Mouse (Mus musculus) adrenal gland, postnatal 25 days (tissue): ENCODE results near the gene B3galt2. TPM values are rescaled to one million over a fixed set of nuclear protein-coding genes. Genes with fewer than 3 reads are reported as not detected.
A peak's percentile ranks its signal among the peaks of the same experiment; 100 is the strongest.
"Not testable (repeated sequence)": the region's sequence is repeated elsewhere in the genome, so short reads cannot be mapped to it uniquely, and the experiment has no call there.

Experiments used
- DNase-seq: peaks from one replicate; pipeline ENCODE4 v3.0.0; 2021; ENCODE audit warnings: mixed read lengths
- long read RNA-seq: library from polyadenylated mRNA; stranded (forward); transcript quantifications from one replicate; pipeline ENCODE4 v2.0.0, GENCODE M21; 2021
- total RNA-seq: library from RNA; stranded (reverse); gene quantifications from 2 replicates; pipeline ENCODE4 v1.2.3, GENCODE M21; 2021

B3galt2 gene
- total RNA-seq, result 4.4 and 4.6 TPM in 2 replicates
- long read RNA-seq, full-length matches to known transcripts, result 9 of 13 reads
- long read RNA-seq, partial matches to known transcripts, result 0 of 13 reads
- long read RNA-seq, other reads (novel, unspliced or antisense), result 4 of 13 reads

DNA sequence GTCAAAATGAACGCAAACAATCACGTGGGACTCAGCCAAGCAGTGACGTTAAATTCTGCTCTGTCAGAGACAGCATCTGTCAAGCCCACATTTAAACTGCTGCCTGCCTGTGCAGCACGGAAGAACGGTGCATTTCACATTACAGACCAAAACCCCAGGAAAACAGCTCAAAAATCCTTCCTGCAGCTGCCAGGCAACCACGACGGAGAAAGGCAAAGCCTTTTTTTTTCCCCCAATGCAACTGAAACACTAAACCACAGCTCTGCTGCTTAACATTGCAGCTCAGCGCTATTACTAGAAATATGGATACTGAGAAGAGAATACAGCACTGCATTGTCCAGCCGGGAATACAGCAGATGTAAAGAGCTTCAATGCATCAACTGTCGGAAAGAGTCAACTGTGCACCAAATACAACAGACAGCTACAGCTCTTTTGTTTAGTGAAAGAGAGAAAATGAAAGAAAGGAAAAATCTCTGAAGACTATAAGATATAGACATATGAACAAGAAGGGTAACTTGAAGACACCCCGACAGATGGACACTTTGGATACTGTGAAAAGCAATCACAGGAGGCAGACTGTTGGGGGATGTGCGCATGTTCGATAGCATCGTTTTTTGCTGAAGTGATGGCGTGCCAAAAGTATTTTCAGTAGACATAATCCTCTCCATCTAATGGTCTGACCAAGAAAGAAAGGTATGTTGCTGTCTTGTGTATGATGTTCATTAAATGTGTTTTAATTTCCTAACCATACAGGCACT, at the start of gene B3galt2:
B3galt2 (plus strand) TSS at position 15 of the 758 bp plus-strand sequence.
- DNase-seq, result peak; percentile 24

DNA sequence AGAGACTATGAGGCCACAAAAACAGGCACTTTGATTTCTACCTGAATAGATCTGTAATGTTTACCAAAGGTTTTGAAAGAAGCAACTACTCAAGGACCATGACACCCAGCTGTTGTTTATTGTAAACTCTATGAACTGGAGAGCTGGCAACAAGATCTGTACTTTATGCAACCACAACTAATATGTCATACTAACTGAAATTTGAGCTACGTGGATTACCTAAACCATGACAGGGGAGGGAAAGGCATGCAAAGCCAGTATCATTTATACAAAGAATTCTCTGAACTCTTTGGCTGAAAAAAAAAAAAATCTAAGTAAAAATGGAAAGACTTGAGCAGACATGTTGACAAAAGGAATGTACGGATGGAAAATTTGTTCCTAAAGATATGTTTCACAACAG, 43.6 kb upstream of the B3galt2 start:
- DNase-seq, result no peak

DNA sequence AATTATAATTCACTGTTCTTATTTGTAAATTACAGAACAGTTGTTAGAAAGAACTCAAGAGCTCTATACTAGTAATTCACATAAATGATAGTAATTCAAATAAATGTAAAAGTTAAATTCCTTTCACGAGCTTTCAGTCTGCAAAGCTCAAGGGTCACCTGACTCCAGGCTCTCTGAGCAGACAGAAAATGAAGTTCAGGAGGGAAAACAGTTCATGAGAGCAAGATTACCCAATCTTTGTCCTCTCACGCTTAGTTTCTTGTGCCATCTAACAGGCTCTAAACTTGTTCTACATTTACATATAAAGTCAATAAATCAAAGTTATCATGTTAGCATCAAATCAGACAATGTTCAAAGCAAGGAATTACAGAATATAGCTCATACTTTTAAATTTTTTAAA, 31.6 kb upstream of the B3galt2 start:
- no peak for DNase-seq

DNA sequence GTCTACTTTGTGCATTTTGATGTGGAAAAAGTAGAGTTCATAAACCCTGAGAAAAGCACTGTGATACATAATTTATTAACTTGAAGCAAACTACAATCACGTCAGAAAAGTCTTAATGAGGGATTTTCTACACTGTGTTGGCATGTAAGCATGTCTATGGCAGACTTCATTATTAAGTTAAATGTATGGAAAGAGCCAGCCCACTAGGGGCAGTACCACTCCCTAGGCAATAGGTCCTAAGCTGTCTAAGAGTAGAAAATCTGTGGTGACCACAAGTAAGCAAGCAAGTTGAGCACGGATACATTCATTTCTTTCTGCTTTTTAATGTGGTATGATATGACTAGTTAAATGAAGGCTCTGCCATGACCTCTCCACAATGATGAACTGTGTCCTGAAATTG, 27.6 kb upstream of the B3galt2 start:
- DNase-seq, result no peak

DNA sequence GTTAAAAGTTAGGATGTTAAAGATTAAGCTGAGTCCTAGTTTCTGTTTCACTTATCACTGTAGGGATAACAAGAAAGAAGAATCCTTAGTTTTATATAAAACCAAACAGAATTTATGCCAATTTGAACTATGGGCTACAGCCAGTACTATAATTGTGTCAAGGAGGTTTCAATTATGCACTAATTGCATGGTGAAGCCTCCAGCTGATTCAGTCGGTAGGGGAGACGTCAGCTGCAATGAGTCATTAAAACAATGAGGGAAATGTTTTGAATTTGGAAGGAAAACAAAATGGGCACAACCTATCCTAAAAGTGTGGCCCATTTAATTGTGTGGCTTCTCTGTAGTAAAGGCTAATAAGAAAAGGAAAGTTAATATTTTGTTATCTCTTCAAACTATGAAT, 20.7 kb upstream of the B3galt2 start:
- no peak for DNase-seq

DNA sequence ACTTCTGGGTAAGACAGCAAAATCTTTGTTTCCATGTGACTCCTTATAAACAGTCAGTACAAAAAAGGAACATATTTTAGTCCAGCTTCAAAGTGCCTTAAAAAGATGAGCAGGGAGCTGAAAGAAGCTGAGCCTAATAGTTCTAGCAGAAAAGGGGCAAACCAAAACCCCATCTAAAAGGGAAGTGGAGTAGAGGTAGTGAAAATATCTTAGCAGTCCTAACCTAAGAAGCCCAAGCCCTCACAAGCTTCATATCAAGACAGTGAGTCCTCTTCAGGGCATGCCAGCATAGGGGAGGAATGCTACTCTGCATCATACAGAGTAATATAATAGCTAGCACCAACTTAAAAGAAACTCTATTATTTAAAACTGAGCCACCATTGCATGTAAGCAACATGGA, 18.5 kb upstream of the B3galt2 start:
- no peak for DNase-seq

DNA sequence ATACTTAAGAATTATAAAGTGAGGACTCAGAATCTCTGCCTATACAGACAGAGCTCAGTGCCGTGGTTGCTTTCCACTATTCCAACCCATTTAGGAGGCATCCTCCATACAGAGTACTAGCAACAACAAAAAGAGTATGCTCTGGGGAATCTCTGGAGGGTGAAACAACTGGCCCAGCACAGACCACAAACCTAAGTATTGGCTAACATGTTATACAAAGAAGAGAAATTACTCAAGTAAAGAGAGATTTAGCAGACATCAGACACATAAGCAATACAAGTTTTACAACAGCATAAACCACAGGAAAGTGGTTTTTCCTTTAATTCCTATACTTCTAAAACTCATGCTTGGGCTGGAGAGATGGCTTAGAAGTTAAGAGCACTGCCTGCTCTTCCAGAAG, 17.8 kb upstream of the B3galt2 start:
- DNase-seq, result no peak

DNA sequence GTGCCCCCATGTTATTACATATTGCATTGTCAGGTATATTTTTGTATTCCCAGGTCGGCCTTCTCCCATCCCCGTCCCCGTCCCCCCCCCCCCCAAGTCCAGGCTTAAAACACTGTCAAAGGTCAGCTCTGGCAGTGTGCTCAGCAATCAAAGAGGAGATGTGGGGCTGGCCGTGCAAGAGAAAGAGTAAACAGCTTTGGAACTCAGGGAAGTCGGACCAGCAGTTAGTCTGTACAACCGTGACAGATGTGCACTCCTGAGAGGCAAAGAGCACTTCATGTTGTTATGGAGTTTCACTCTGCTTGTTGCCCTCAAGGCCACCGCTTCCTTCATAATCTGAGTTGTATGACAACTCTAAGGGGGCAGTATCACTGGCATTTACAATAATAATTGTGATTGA, 9.1 kb upstream of the B3galt2 start:
- DNase-seq, result no peak

DNA sequence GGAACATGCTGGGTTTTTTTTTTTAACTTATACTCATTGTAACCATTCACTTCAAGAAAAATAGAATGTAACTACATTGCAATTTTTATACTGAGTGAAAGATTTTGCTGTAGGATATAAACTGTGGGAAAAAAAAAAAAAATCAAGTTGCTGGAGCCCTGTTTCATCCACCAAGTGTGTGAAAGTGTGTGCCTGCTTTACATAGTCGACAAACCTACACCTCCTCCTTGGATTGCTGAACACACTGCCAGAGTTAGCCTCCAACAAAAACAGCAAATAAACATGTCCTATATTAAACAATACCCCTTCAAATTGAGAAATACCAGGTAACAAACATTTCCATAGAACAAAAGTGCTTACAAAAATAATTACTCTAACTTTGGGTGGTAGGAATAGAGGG, 8.1 kb upstream of the B3galt2 start:
- no peak for DNase-seq

DNA sequence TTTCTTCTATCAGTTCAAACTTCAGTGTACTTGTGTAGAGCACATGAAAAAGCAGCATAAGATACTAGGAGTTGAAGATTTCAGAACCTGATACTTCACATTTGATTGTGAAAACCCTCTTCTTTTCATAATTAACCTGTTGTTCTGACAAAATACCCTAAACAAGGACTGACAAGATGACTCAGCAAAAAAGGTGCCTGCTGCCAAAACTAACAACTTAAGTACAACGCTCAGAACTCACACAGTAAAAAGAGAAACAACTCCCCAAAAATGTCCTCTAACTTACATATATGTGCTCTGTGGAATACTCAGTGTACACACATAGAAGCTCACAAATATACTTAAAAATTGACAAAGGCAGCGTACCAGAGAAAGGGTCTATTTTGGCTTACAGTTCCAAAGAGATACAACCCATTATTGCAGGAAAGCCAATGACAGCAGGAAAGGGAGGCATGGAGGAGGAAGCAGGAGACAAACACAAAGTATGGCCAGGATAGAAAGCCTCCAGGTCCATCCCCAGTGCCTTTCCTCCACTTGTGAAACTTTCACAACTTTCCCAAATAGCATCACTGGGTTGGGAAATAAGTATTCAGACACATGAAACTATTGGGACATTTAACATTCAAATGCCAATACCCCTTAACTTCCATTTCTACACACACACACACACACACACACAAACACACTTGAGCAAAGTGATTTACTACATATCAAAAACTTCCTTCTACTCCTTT, 7.4 kb upstream of the B3galt2 start:
- DNase-seq, result no peak

DNA sequence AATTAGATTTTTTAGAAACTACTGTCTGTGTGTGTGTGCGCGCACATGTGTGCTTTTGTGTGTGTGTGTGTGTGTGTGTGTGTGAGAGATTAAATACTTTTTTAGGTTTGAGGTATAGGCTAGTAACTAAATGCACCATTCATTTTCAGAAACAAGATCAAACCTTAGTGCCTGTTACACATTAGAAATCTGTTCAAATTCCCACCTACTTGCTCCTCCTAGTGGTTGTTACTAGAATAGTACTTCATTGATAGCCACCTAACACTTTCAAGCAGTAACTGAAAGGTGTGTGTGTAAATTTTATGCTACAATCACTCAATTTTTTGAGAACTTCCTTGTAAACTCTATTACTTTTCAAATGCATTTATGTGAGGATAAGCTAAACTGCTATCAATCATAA, 3.8 kb downstream of the B3galt2 start:
- no peak for DNase-seq

DNA sequence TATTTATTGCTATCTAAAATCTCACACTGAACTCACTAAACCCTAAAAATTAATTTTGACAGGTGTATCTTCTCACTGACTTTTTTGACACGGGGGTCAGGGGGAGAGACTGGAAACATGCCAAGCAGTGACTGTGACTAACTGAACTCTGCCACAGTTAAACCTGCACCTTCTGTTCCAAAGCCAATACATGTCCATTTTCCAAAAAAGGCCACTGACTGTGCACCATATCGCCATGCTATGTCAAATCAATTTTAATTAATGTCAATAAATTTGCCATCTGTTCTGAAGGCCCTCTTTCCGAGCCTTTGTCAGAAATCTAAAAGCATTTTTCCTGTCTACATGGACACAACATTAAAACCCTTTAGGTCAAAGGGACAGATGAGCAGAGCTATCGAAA, 4.9 kb downstream of the B3galt2 start:
- DNase-seq, result no peak

DNA sequence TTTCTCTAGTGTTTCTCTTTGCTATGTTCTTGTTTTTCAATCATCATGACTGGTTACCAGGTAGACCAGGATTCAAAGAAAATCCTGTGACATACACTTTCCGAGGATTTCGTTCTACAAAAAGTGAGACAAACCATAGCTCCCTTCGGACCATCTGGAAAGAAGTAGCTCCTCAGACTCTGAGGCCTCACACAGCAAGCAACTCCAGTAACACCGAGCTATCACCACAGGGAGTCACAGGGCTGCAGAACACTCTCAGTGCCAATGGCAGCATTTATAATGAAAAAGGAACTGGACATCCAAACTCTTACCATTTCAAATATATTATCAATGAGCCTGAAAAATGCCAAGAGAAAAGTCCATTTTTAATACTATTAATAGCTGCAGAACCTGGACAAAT, 5.8 kb downstream of the B3galt2 start:
- DNase-seq, result no peak

DNA sequence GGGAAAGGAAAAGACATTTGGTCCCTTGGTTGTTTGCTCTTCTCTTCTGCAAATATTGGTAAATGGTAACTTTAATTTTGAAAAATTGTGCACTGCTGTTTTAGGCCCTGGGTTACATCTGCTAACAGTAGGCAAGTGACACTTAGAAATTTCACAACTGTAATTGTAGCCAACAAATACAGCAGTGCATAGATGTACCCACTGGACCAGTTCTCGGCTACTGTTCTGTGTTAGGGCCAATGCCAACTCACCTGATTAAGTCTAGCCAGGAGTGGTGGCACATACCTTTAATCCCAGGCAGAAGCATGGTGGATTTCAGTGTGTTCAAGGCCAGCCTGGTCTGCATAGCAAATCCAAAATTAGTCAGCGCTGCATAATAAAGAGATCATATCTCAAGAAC, 9.9 kb downstream of the B3galt2 start:
- DNase-seq, result no peak

DNA sequence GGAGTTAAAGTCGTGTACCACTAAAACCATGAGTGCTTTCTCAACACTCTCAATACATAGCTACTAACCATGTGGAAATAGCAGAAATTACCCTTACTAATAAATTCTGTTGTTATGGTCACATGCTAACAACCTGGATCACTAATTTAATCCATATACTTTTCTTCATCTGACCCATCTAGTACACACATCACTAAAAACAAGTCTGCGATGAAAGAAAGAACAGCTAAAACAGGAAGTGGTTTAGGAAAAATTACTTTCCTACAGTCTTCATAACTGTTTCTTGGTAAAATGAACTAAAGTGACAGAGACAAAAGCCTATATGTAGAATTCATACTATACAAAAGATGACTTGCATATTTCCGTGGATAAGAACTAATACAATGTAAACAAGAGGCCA, 13.2 kb downstream of the B3galt2 start:
- no peak for DNase-seq

DNA sequence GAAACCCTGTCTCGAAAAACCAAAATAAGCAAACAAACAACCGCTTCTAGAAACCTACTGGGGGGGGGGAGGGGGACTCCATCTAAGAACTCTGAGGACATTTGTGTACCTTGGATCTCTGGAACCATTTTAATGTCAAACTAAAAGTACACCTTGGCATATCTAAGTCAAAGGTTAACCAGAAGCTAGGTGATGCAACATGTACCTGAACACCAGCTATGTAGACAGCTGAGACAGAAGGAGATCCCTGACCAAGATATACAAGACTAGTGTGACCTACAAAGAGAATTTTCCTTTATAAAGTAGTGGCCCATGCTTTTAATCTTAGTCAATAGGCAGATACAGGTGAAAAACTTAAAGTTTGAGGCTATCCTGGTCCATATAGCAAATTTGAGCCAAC, 22.7 kb downstream of the B3galt2 start:
- no peak for DNase-seq

DNA sequence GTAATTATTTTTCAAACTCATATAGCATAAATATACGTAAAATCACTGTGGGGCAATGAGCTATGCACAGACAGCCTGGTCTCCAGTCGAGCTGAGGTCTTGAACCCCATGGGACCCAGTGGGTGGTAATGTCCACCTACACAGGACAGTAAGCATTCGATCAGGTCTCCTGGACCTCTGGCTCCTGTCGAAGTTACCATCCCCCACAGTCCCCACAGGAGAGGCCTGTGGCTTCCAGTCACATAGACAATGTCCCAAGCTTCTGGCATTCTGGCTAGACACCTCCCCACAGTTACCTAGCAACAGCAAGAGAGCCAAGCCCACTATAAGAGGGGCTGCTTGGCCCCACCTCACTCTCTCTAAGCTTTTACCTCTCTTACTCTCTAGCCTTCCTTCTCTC, 24.3 kb downstream of the B3galt2 start:
- not testable (repeated sequence) for DNase-seq

DNA sequence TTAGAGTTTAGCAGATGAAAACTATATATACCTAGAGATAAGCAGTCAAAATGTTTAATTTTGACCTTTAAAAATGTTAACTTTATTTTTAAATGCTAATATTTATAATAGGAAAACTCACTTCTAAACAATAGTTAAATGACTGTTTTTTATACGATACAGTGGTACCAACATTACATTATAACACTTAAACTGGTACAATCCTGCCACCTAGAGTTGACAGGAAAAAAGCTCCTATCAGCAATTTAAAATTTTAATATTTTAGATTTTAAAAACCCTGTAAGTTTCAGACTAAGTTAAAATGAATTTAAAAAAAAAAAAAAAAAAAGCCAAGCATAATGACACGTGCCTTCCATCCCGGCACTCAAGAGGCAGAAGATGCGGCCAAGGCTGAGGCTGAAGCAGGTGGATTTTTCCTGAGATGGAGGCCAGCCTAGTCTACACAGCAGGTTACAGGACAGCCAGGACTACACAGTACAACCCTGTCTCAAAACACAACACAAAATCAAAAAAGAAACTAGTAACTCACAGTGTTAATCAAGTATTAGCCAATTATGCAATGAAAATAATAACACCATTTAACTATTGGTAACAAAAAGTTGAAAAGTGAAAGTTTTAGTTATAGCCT, 35.4 kb downstream of the B3galt2 start:
- DNase-seq, result no peak

DNA sequence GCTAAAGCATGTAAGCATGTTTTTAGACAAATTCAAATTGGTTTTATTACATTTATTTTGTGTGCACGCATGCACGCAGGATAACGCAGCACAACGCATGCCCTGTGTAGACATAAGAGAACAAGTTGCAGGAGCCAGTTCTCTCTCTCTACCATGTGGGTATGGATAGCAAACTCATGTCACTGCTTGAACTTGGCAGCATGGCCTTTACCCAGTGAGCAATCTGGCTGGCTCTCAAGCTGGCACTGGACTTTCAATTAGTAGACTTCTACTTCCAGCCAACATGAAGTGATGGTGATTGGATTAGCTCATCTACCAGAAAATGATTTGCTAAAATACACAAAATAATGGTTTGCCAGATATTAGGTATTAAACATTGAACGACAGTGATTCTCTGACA, 40.6 kb downstream of the B3galt2 start:
- DNase-seq, result peak; percentile 43

DNA sequence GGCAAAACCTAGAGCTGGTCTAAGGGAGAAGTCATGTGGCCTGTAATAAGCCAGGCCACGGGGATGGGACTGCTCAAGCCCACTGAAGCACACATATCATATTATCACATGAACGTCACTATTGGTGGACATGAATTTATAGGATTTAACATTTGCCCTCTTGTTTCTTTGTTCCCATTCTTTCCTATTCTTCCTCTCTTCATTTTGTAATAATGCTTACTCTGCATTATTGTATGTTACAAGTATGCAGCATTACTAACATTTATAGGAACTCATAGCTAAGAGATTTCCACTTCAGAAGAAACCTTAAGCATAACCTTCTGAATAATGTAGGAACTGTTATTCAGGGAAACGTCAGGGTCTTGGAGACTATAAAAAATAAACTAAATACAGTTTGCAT, 44.4 kb downstream of the B3galt2 start:
- no peak for DNase-seq

DNA sequence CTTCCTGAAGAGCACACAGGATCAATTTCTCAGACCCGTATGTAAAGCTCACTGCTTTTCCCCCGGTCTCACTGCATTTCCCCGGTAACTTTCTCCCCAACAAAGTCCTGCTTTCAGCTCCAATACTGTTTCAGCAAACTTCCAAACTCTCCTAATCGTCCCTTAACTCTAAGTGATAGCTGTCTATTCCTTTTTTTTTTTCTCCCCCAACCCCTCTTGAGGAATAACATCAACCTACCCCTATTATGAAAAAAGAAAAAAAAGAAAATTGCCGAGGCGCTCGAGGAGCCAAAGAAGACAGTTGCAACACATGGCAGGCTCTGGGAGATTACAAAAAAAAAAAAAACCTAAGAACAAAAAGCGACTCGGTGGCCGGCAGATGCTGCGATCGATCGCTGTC, 61.3 kb downstream of the B3galt2 start:
- no peak for DNase-seq

DNA sequence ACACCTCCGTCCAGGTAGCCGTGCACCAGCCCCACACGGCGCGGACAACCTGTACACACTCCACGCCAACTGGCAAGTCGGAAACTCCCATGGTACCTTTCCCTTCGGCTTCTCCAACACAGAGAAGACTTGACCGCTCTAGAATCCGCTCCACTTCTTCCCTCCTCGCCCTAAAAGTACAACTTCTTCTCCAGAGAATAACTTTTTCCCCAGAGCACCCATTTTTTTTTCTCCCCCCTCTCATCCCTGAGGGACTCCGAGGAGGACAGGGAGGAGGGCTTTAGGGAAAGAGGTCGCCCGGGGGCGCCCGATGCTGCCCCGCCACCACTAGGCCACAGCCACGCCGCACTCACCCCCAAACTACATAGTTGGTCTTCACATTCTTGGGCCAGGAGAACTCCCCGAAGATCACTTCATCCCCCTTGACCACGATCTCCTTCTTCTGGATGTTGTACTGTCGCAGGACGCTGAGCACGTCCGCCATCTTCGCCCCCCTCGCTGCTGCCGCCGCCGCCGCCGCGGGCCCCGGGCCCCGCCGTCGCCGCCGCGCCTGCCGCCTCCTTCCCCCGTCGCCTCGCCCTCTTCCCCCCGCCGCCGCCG, 61.8 kb downstream of the B3galt2 start:
- peak; percentile 3 for DNase-seq

DNA sequence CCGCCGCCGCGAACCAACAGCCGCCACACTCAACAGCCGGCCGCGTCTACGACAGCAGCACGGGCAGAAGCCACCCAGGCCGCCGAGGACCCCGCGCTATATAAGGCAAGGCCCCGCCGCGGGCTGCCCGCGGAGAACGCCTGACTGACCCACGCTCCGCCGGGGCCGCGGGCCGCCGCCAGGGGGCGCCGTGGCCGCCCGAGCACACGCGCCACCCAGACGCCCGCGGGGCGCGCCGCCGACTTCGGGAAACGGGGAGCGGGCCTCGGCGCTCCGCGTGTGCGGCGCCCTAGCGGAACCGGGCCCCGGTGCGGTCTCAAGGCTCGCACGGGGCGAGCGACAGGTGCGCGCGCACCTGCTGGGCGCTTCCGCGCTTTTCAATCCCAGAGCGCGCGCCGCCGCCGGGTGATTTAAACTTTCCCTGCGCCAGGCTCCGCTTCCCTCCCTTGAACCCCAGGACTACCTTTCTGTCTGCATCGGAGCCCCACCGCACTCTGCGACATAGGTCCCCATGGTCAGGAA, 62.3 kb downstream of the B3galt2 start, which contains the start of gene Cdc73:
Cdc73 (minus strand) TSS at position 153 of the 522 bp plus-strand sequence.
- DNase-seq, result peak; percentile 92
